Mouse (Mus musculus) gastrocnemius, adult 2 months (tissue): Measurements from ENCODE around the gene Hnrnpk. TPM values are rescaled to one million over a fixed set of nuclear protein-coding genes. Genes with fewer than 3 reads are reported as not detected.
"Not testable (repeated sequence)": the region's sequence is repeated elsewhere in the genome, so short reads cannot be mapped to it uniquely, and the experiment has no call there.

Experiments used
- DNase-seq: peaks from one replicate; pipeline ENCODE4 v3.0.0; 2022
- H3K27ac ChIP-seq: fragments of 200-600 bp; 2 replicates; pipeline ENCODE4 v1.8.1; 2022; ENCODE audit warnings: mild to moderate bottlenecking
- H3K4me3 ChIP-seq: fragments of 200-600 bp; 2 replicates; pipeline ENCODE4 v1.8.1; 2022; ENCODE audit warnings: mild to moderate bottlenecking, moderate library complexity
- CTCF ChIP-seq: fragments of 200-600 bp; IDR thresholded peaks from 2 replicates; pipeline ENCODE4 v1.8.1; 2022; ENCODE audit warnings: antibody characterized with exemption, mild to moderate bottlenecking, moderate library complexity
- intact Hi-C: fragments of 180-260 bp; cut with DNase I; formaldehyde crosslinking; loops from one replicate; pipeline ENCODE4 v1.15.1; 2025
- long read RNA-seq, 2 experiments: library from polyadenylated mRNA; stranded (forward); transcript quantifications; one replicate each; pipeline ENCODE4 v2.0.0; 2021
- total RNA-seq, 2 experiments: library from RNA; stranded (reverse); gene quantifications; 2 replicates each; pipeline ENCODE4 v1.2.3; 2021

Hnrnpk gene
- 100 to 1,000 TPM; 239 to 294 TPM for total RNA-seq
- long read RNA-seq, experiment 1, partial matches to known transcripts: 11 of 267 reads
- long read RNA-seq, experiment 1, other reads (novel, unspliced or antisense): 256 of 267 reads
- long read RNA-seq, experiment 2, partial matches to known transcripts: 6 of 222 reads
- long read RNA-seq, experiment 2, other reads (novel, unspliced or antisense): 216 of 222 reads

DNA sequence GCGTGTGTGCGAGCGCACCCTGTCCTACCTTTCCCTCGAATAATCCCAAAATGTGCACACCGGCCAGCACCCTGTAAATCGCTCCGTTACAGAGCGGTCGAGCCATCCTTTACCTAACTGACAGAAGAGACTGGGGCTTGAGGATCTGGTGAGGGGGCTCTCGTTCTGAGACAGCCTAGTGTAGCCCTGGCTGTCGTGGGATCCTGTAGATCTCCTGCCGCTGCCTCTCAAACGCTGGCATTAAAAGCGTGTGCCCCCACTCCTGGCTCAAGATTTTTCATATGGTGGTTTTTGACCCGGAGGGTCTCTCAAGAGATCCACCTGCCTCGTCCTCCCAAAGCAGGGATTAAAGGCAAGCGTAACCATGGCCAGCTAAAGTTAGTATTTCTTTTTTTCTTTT lies at the start of gene Hnrnpk:
Gene Hnrnpk, minus strand, starts transcription at position 101 of the 400 bp plus-strand sequence.
- peak within 1 kb of the TSS; percentile 100 for H3K4me3 ChIP-seq
- intact Hi-C loops: loop anchor here (5.0 kb wide), 1 partner anchor 139 kb away; no protein-coding TSS in a partner anchor
- H3K27ac ChIP-seq: peak within 1 kb of the TSS; percentile 95
- not testable (repeated sequence) for DNase-seq

DNA sequence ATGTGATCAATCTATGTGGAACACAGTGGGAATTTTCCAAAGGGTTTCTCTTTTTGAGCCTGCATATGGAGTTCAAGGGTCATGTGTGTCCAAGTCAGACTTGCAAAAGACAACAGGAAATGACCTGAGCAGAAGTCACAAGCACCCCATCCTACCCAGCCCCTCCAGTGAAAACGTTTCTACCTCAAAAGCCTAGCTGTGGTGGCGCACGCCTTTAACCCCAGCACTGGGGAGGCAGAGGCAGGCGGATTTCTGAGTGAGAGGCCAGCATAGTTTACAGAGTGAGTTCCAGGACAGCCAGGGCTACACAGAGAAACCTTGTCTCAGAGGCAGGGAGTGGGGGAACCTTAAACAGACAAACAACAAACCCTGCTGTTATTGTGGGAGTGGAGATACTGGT lies 49.1 kb upstream of the Hnrnpk start:
- DNase-seq: no peak
- intact Hi-C loops: no loop called here
- no peak overlapping the region for H3K4me3 ChIP-seq
- TF ChIP-seq CTCF: no peak
- H3K27ac ChIP-seq: no peak overlapping the region

DNA sequence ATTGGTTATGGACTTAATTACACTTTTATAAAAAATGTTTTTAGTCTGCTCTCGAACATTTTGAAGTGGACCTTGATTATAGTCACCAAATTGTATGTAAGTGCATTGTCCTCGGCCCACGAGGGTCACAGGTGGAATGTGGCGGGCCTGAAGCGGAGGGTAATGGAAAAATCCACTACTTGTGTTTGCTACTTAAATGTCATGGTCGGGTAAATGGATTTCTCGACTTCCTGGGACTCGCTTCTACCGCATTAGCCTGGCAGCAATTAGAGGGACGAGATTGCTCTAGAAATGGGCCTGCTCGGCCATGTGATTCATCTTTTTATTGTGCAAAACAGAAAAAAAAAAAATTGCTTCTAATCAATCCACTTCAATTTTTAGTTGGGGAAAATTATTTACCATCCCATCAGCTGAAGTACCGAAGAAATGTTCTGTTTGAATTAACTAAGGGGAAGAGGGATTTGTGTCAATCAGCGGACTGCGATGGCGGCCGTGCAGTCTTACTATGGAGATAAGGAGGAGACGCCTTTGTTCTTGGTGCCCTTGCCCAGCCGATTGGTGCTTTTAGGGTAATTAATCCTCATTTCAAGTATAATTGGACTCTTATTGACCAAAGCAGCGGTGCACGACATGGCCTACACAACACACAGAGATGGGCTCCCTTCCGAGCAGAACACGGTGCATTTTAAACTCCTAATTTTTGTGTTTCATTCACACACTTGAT lies 47.5 kb upstream of the Hnrnpk start:
- H3K27ac ChIP-seq: no peak overlapping the region
- DNase-seq: no peak
- intact Hi-C loops: no loop called here
- no peak overlapping the region for H3K4me3 ChIP-seq
- TF ChIP-seq CTCF: no peak

DNA sequence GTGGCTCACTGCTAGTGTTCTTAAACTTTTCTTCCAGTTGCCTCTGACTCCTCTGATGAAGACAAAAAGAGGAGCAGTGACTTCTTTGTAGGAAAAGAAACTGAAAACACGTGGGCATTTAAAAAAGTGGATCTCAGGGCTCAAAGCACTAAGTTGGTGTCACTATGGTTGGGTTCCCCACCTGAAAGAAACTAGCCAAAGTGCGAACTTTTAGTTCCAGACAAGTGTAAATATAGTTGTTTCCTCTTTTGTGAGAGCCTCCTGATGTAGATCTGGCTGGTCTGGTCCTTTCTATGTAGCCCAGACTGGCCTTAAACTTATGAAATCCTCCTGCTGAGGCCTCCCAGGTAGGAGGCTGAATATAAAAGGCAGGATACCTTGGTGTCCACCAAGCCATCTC lies 43.4 kb upstream of the Hnrnpk start:
- TF ChIP-seq CTCF: no peak
- Histone ChIP-seq H3K4me3 (no peak overlapping the region), H3K27ac (no peak overlapping the region)
- no peak for DNase-seq
- intact Hi-C loops: no loop called here

DNA sequence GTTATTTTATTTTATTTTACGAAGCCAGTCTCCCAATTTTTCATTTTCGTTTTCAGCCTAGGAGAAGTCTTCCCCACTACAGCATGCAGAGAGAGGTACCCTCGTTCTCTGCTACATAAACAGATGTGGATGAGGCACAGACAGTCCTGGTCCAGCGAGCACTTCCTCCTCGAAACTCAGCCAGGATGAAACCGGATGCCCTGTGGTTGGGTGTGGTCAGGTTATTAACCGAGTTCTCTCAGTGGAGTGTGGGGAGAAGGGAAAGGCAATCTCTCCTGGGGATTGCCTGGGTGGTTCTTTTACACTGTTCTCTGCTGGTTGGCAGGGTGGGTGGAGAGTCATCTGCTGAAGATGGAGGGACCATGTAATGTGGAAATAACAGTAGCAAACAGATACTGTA lies 40.6 kb upstream of the Hnrnpk start:
- no peak for TF ChIP-seq CTCF
- peak; percentile 33 for DNase-seq
- Histone ChIP-seq H3K4me3 (no peak overlapping the region), H3K27ac (no peak overlapping the region)
- intact Hi-C loops: no loop called here

DNA sequence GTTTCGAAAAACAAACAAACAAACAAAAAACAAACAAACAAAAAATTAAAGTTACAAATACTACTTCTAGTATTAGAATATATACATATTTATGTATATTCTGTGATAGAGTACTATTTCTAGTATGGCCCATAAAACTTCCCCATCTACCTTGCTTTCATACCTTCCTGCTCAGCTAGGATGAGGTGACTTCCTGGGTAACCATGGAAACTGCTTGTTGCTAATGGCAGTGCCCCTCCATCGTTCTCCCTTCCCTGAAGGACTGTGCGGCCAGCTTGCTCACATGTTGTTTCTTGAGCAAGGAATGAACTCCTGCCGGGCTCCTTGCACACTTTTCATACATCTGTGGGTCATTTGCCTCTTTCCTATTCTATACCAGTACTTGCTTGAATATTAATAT lies 40.2 kb upstream of the Hnrnpk start:
- Histone ChIP-seq H3K4me3 (no peak overlapping the region), H3K27ac (no peak overlapping the region)
- TF ChIP-seq CTCF: no peak
- no peak for DNase-seq
- intact Hi-C loops: no loop called here

DNA sequence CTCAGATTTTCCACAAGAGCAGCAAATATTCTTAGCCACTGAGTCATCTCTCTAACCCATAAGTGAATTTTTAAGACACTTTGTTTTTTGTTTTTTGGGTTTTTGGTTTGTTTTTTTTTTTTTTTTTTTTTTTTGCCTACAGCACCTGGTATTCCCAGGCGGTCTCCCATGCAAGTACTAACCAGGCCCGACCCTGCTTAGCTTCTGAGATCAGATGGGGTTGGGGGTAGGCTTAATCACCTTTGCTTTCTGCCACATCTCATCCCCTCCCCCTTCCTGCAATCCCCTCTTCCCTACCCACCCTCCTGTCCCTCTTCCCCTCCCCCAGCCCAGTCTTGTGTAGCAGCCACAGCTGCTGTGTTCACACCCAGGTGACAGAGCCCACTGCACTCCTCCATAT lies 36.6 kb upstream of the Hnrnpk start:
- H3K27ac ChIP-seq: no peak overlapping the region
- no peak for TF ChIP-seq CTCF
- intact Hi-C loops: no loop called here
- H3K4me3 ChIP-seq: no peak overlapping the region
- no peak for DNase-seq

- DNase-seq: no peak
- intact Hi-C loops: no loop called here
- Histone ChIP-seq H3K27ac (0 out of 2 replicates have a peak overlapping the region, but pooled peaks have one; percentile 35), H3K4me3 (no peak overlapping the region)
- TF ChIP-seq CTCF: no peak
These were observed 20.0 kb upstream of the Hnrnpk start for GRCm38 (mm10) chr13:58423061-58423660.

GRCm38 (mm10) chr13:58422242-58422641 lies 19.1 kb upstream of the Hnrnpk start:
- no peak for DNase-seq
- intact Hi-C loops: no loop called here
- no peak for TF ChIP-seq CTCF
- Histone ChIP-seq H3K4me3 (no peak overlapping the region), H3K27ac (no peak overlapping the region)

- DNase-seq: no peak
- Histone ChIP-seq H3K27ac (no peak overlapping the region), H3K4me3 (no peak overlapping the region)
- TF ChIP-seq CTCF: no peak
- intact Hi-C loops: no loop called here
These were observed 17.9 kb upstream of the Hnrnpk start for GRCm38 (mm10) chr13:58421026-58421425.

- no peak for TF ChIP-seq CTCF
- H3K27ac ChIP-seq: no peak overlapping the region
These were observed 16.1 kb upstream of the Hnrnpk start for GRCm38 (mm10) chr13:58419266-58419665.

DNA sequence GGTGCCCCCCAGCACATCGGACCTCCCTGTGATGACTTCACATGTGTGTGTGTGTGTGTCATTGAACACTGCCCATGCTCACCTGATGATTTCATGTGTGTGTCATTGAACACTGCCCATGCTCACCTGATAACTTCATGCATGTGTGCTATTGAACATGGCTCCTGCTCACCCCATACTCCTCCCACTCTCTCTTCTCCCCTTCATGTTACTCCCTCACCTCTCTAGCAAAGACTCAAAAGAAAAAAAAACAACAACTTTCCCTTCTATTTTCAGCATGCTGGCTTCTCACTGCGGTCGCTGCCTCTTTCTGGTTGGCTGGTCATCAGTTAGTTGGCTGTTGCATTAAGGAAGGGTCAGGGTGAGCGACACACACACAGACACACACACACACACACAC lies 15.5 kb upstream of the Hnrnpk start:
- intact Hi-C loops: loop anchor here (5.0 kb wide), 1 partner anchor 124 kb away; no protein-coding TSS in a partner anchor
- no peak for DNase-seq
- Histone ChIP-seq H3K27ac (no peak overlapping the region), H3K4me3 (no peak overlapping the region)
- TF ChIP-seq CTCF: no peak

More at GRCm38 (mm10) chr13:58419266-58419665, 16.1 kb upstream of the Hnrnpk start:
- intact Hi-C loops: loop anchor here (5.0 kb wide), 1 partner anchor 123 kb away; no protein-coding TSS in a partner anchor
- DNase-seq: no peak
- H3K4me3 ChIP-seq: no peak overlapping the region

DNA sequence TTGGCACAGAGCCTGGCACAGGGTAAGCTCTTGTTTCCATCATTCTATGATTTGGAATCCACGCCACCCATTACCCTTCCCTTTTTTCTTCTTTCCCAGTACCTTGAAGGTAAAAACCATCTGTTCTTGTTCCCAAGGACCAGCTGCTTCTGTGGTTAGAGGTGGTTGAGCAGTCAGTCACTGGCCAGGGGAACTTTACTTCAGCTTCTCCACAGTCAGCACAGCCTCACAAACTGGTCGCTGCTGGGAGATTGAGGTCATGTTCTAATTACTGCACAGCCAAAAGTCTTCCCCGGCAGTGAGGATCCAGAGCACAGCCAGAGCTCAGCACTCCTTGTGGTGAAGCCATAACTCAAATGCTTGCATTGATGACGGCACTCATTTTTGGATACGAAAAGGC lies 12.7 kb upstream of the Hnrnpk start:
- intact Hi-C loops: loop anchor here (5.0 kb wide), 1 partner anchor 126 kb away; no protein-coding TSS in a partner anchor
- H3K4me3 ChIP-seq: peak overlapping the region; percentile 51
- peak; percentile 45 for DNase-seq
- TF ChIP-seq CTCF: peak; percentile 23; the same call in 1 of the 2 replicates
- H3K27ac ChIP-seq: peak overlapping the region; percentile 77
